Mouse (Mus musculus) right cerebral cortex, postnatal 4 days (tissue): Measurements from ENCODE around the gene C330007P06Rik.
A peak's percentile ranks its signal among the peaks of the same experiment; 100 is the strongest.
"Not testable (repeated sequence)": the region's sequence is repeated elsewhere in the genome, so short reads cannot be mapped to it uniquely, and the experiment has no call there.

ENCODE experiments used
- DNase-seq: peaks from one replicate; pipeline ENCODE4 v3.0.0-alpha.2; 2022

The C330007P06Rik gene

GRCm38 (mm10) chrX:36873765-36874164 is at the start of gene C330007P06Rik, which contains the start of gene Ube2a:
Gene C330007P06Rik (minus strand): TSS chrX:36874111.
Gene Ube2a (plus strand): TSS chrX:36873900.
- no peak for DNase-seq

GRCm38 (mm10) chrX:36921346-36921745 is 47.4 kb upstream of the C330007P06Rik start:
- DNase-seq: no peak

GRCm38 (mm10) chrX:36917749-36918148 is 43.8 kb upstream of the C330007P06Rik start:
- DNase-seq: no peak

GRCm38 (mm10) chrX:36911343-36911742 is 37.4 kb upstream of the C330007P06Rik start:
- peak; percentile 58 for DNase-seq

GRCm38 (mm10) chrX:36906539-36906938 is 32.6 kb upstream of the C330007P06Rik start:
- no peak for DNase-seq

- DNase-seq: peak; percentile 84
Observed at GRCm38 (mm10) chrX:36903115-36903768, 29.3 kb upstream of the C330007P06Rik start.

GRCm38 (mm10) chrX:36902321-36903114 is 28.6 kb upstream of the C330007P06Rik start, which contains the start of gene Nkrf:
Gene Nkrf (minus strand): TSS chrX:36902899.
- peak; percentile 60 for DNase-seq

- no peak for DNase-seq
Observed at GRCm38 (mm10) chrX:36901655-36902054, 27.7 kb upstream of the C330007P06Rik start.

GRCm38 (mm10) chrX:36898931-36899330 is 25.0 kb upstream of the C330007P06Rik start:
- DNase-seq: not testable (repeated sequence)

GRCm38 (mm10) chrX:36884719-36885118 is 10.8 kb upstream of the C330007P06Rik start:
- no peak for DNase-seq

GRCm38 (mm10) chrX:36874704-36875128 is 805 bp upstream of the C330007P06Rik start:
- DNase-seq: no peak

- peak; percentile 82 for DNase-seq
Observed at GRCm38 (mm10) chrX:36874178-36874696, 326 bp upstream of the C330007P06Rik start.

- no peak for DNase-seq
Observed at GRCm38 (mm10) chrX:36870372-36870771, 3.5 kb downstream of the C330007P06Rik start.

- DNase-seq: no peak
Observed at GRCm38 (mm10) chrX:36864609-36865328, 9.1 kb downstream of the C330007P06Rik start.

GRCm38 (mm10) chrX:36863766-36864608 is 9.9 kb downstream of the C330007P06Rik start:
- DNase-seq: peak; percentile 72

GRCm38 (mm10) chrX:36852631-36853030 is 21.3 kb downstream of the C330007P06Rik start:
- DNase-seq: no peak

GRCm38 (mm10) chrX:36847152-36847551 is 26.8 kb downstream of the C330007P06Rik start:
- DNase-seq: no peak

GRCm38 (mm10) chrX:36843346-36843990 is 30.4 kb downstream of the C330007P06Rik start:
- DNase-seq: no peak

- no peak for DNase-seq
Observed at GRCm38 (mm10) chrX:36841698-36842097, 32.2 kb downstream of the C330007P06Rik start.

- no peak for DNase-seq
Observed at GRCm38 (mm10) chrX:36839391-36839790, 34.5 kb downstream of the C330007P06Rik start.

- DNase-seq: no peak
Observed at GRCm38 (mm10) chrX:36837069-36837676, 36.7 kb downstream of the C330007P06Rik start.
